Mouse (Mus musculus): ENCODE results near the gene Coro1b.

- TF ChIP-seq MAFK (IDR thresholded peaks at IDR 0.05; ENCODE audit: insufficient read depth, low read depth, low read length) = no peak
- no peak for TF ChIP-seq CHD2 (IDR thresholded peaks at IDR 0.05; ENCODE audit: low read depth, low read length)
Measured at GRCm38 (mm10) chr19:4137913-4138312, 10.5 kb upstream of the Coro1b start.
